Mouse (Mus musculus) neutrophil, adult 65 days (primary cell): ENCODE data around the gene Angptl1. TPM values are rescaled to one million over a fixed set of nuclear protein-coding genes. Genes with fewer than 3 reads are reported as not detected.

Experiments used
- total RNA-seq: library from RNA; stranded (reverse); gene quantifications from 2 replicates; pipeline ENCODE4 v1.2.4, GENCODE M21; 2023

The Angptl1 gene
- not detected in 2 replicates for total RNA-seq

DNA sequence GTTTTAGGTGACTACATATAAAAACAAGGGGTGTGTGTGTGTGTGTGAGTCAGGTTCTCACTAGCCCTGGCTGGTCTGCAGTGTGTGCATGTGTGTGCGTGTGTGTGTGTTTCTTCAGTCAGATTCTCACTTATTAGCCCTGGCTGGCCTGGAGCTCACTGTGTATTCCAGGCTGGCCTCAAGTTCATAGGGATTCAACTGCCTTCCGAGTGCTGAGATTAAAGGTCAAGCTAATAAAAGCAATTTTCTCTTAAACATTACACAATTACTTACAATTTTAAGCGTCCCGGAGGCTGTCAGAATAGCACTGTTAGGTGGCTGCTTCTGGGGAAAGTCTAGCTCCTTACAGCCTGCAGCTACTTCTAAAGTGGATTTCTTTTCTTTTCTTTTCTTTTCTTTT, at the start of gene Angptl1:
Gene Angptl1 (plus strand): TSS at position 386 of the 400 bp plus-strand sequence.

Other genes with a start within 250 kb of the Angptl1 start
- gene Tor3a, start 164.2 kb upstream of the Angptl1 start, total RNA-seq: 18.7 and 19.4 TPM in 2 replicates
- 14.2 and 19.3 TPM in 2 replicates for gene Fam20b, start 119.5 kb upstream of the Angptl1 start, total RNA-seq
- 5.9 and 7.1 TPM in 2 replicates for gene Ralgps2, start 101.1 kb downstream of the Angptl1 start, total RNA-seq